Mouse (Mus musculus): ENCODE measurements around the gene Nr5a2.

GRCm38 (mm10) chr1:136934051-136934450, 26.2 kb downstream of the Nr5a2 start:
- TF ChIP-seq POLR2A (IDR thresholded peaks at IDR 0.05; ENCODE audit: borderline replicate concordance, insufficient read depth, low read length) (no peak), CTCF (IDR thresholded peaks at IDR 0.05; ENCODE audit: borderline replicate concordance, insufficient read depth, low read depth, low read length) (no peak)

Measured in cerebellum, adult 2 months (tissue).